Mouse (Mus musculus) kidney, adult 9 months (tissue): ENCODE data around the gene Med29.
"Not testable (repeated sequence)": the region's sequence is repeated elsewhere in the genome, so short reads cannot be mapped to it uniquely, and the experiment has no call there.

Experiments used
- DNase-seq: peaks from one replicate; pipeline ENCODE4 v3.0.0; 2022

Med29 gene

DNA sequence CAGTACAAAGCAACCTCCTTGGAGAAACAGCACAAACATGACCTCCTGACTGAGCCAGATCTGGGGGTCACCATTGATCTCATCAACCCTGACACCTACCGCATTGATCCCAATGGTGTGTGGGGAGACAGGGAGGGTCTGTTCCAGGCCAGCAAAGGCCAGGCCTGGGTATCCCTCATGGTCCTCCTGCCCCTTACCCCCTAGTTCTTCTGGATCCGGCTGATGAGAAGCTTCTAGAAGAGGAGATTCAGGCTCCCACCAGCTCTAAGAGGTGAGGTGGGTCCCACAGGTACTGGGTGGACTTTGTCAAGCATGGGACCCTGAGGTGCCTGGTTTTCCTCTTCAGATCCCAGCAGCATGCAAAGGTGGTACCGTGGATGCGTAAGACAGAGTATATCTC lies 2.9 kb upstream of the Med29 start:
- DNase-seq: no peak

GRCm38 (mm10) chr7:28393272-28393951 lies 904 bp upstream of the Med29 start:
- DNase-seq: no peak

DNA sequence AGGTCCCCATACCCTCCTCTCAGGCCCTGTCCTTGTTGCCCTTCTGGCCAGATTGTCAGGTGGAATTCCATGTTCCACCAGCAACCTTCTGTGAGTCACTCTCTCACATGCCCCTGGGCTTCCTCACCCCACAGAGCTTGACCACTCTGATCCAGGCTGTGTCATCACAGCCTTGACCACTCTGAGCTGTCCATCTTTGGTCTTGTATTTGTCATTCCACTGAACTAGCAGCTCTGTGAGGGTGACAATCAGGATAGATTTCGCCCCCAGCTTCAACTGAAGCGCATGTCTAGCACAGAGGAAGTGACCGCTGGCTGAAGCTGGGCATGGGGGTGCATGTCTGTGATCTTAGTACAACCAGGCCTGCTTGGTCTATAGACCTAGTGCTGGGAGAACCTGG lies 2.2 kb downstream of the Med29 start:
- no peak for DNase-seq

DNA sequence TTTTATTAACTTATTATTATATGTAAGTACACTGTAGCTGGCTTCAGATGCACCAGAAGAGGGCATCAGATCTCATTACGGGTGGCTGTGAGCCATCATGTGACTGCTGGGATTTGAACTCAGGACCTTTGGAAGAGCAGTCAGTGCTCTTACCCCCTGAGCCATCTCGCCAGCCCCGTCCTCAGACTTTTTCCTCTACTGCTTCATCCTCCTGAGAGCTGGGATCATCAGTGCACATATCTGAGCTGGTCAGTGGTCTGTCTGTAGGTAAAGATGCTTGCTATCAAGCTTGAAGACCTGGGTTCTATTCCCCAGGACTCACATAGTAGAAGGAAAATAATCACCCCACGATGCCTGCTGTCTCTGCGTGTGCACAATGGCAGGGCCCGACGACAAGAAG lies 5.1 kb downstream of the Med29 start:
- DNase-seq: not testable (repeated sequence)

DNA sequence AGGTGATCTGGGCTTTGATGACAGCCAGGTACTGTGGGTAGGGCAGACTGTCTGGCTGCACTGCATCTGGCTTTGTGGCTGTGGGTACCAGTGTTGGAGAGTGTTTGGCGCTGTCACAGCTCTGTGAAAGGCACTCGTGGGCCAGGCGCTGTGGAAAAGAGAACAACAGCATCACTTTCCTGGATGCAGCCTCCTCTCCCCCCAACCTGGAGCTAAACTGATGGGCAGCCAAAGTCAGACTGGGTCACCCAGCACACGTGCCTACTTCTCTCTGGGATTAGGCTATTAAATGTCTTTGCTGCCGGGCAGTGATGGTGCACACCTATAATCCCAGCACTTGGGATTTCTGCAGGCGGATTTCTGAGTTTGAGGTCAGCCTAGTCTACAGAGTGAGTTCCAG lies 5.6 kb downstream of the Med29 start:
- not testable (repeated sequence) for DNase-seq

DNA sequence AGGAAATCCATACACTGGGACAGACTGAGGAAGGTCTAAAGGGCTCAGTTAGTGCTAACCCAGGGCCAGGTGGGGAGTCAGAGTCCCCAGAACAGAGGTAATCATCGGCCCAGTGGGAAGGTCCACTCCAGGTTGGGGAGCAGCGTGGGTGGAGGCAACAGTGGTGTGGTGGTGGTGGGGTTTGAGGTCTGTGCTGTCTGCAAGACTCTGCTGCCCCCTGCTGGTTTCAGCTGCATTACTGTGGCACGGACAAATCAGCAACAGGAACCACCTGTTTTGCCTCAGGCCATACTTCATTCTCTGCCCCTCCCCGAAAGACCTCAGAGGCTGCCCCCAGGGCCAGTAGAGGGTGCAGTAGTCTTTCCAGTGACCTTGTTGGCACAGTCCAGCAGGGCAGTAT lies 6.0 kb downstream of the Med29 start:
- peak; percentile 89 for DNase-seq

GRCm38 (mm10) chr7:28386007-28386406 lies 6.5 kb downstream of the Med29 start:
- DNase-seq: peak; percentile 36

DNA sequence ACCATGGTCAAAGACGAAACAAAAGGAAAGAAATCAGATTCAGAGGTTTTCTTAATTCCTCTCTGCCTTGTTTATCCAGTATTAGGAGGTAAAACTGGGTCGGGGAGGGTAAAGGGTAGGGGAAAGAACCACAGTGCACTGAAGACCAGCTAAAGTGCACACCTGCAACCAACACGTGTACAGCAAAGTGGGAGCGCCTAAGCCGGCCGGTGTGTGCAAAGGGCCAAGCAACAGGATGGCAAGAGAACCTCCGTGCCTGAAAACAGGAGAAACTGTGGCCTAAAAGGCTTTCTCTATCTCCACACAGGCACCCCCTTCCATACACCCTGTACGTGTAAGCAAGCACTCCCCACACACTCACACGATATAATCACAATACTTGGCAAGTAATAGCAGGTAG lies 7.3 kb downstream of the Med29 start:
- no peak for DNase-seq

- no peak for DNase-seq
These were observed 8.3 kb downstream of the Med29 start for GRCm38 (mm10) chr7:28384162-28384561.

- no peak for DNase-seq
These were observed 8.9 kb downstream of the Med29 start for GRCm38 (mm10) chr7:28383606-28384005.

DNA sequence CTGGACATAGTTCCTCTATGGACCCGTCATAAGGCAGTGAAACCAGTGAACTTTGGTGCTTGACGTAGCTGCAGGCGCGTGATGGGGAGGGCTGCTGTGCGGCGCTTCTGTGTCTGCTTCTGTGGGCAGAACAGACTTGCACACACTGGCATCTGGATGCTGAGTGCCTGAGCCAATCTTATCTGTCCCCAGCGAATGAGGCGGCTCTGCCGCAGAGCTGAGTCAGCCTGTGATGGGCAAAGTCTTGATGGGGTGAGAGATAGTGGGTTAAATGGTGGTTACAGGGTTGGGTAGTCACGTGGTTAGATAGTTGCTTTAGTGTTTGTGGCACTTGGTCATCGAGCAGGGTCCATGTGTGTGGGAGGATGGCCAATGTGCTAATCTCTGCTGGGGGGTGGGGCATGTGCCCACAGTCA lies 9.5 kb downstream of the Med29 start:
- peak; percentile 83 for DNase-seq

DNA sequence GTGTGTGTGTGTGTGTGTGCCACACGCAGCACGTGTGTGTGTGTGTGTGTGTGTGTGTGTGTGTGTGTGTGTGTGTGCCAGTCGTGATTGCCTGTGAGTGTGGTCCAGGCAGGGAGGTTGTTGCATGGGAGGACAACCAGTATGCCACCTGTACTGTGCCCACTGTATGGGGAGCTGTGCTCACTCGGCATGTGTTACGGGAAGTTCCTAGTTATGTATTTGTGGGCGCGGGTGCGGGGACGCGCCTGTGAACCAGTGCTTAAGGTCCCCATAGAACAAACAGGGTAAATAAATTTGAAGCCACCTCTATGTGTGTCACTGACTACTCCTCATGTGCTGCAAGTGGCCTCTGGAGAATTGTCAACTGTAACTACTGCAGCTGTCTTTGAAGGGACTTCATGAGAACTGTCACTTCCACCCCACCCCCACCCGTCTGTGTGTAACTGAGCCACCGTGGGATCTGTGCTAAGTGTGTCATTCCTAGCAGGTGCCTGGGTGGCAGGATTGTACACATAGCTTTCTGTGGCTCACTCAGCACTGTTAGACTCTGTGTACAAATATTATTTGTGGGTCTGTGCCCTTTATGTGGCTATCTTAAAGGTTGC lies 10.1 kb downstream of the Med29 start:
- peak; percentile 35 for DNase-seq

GRCm38 (mm10) chr7:28381938-28382337 lies 10.6 kb downstream of the Med29 start:
- peak; percentile 94 for DNase-seq

DNA sequence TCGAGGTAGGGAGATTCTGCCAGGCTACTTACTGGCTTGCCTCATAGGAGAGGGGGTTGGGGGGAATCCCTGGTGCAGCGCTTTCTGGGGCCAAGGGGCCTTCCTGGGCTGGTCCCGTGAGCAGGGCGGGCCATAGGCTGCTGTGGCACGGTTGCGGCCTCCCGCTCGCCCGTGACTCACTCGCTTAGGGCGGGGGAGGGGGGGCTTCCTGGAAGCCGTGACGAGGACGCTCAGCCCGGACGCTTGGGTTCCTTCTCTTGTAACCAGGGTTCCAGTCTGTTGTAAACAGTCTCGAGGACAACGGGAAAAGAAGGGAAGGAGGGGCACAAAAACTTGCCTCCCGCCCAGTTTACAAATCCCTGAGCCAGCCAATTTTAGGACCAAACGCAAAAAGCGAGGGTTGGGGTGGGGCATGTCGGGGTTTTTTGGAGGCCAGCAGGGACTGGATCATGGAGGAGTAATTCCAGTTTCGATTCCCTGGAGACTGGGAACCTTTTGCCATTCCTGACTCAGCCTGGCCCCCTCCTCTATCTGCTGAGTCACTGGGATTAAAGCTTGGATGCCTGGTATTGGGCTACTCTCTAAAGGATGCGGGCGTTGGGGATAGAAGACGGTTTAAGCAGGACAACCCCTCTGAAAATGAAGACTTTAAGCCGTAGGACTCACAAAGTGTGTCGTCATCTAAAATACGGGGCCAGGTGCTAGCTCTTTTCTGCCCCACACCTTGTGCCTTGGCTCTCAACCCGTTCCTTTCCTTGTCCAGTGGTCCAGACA lies 11.3 kb downstream of the Med29 start:
- DNase-seq: peak; percentile 78

GRCm38 (mm10) chr7:28380237-28381016 lies 12.1 kb downstream of the Med29 start, which contains the start of gene Zfp36:
TSS of gene Zfp36 (minus strand) at chr7:28380253.
- peak; percentile 36 for DNase-seq

DNA sequence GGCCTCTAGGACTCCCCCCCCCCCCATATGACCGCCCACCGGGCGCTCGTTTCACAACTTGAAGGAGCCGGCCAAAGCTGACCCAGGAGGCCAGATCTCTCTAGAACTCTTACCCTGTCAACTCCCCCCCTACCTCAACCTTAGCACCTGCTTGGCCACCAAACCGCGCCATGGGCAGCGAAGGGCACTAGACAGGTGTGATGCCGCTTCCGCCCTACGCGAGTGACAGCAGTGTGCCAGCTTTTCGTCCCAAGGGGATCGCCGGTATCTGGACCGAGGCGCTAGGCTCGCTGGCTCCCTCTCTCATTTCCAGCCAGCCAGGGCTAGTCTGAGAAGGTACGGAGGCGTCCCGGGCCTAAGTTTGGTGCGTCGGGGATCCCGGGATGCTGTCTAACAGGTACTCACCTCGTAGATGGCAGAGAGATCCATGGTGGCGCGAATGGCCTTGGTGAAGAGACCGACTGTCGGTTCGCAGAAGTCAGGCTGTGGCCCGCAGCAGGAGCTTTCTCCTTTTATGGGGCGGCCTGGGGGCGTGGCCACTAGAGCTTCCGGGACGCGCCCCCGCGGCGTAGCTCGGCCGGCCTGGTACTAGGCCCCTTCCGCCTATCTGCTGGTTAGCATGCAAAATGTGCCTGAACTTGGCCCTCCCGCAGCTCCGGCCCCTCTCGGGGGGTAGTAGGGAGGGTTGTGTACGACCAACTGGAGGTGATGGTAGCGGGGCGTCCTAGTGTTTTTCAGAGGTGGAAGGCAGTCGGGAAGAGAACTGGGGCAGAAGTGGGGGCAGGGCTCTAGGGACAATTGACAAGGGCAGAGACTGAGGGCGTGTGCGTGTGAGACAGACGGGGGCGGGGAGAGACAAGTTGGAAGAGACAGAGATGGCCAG lies 13.5 kb downstream of the Med29 start:
- DNase-seq: peak; percentile 97

DNA sequence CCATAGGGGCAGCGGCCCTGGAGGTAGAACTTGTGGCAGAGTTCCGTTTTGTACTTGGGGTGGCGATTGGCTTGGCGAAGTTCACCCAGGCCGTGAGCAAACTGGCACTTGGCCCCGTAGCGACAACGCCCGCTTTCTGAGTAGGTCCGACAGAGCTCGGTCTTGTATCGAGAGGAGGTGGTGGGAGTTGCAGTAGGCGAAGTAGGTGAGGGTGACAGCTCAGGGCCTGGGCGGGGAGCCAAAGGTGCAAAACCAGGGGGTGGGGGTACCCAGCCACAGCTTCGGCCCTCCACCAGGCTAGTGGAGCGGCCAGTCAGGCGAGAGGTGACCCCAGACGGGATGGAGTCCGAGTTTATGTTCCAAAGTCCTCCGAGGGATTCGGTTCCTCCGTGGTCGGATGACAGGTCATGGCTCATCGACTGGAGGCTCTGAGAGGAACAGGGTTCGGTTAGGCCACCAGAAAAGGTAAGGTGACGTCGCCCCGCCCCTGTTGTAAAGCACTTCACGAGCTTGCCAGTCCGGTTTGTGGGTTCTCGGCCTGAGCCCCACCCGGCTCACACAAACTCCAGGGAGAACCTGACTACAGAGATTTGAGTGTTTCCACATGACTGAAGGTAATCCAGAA lies 14.3 kb downstream of the Med29 start:
- DNase-seq: peak; percentile 91

- DNase-seq: peak; percentile 65
These were observed 15.1 kb downstream of the Med29 start for GRCm38 (mm10) chr7:28377190-28378065.

DNA sequence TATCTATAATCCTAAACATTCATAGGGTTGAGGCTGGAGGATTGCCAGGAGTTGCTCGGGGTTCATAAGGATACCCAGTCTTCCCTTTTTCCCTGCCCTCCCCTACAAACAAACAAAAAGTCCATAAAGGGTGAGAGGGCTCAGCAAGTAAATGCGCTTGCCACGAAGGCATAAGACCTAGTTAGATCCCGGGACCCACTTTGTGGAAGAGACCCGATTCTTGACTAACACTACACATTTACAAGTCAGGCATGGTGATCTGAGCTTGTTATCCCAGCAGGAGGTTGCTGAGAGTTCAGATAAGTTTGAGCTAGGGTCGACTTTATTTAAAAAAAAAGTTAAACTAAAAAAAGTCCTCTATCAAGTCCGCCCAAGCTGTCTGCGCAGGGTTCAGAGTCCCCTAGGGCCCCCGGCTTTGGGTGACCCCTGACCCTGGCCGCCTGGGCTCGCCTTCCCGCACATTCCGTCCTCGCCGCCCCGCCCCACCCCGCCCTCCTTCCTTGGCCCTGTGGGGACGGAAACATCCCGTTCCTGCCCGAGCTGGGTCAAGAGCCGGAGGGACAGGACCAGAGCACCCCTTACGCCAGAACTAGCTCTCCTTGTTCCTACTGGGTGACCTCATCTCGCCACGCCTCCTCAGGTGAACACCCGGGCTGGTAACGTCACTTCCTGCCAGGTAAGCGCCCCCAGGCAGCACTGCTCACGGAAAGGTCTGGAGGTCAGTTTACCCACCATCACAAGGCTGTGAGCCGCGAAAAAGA lies 16.3 kb downstream of the Med29 start:
- DNase-seq: peak; percentile 95
